Mouse (Mus musculus) thymus, postnatal 4 days (tissue): ENCODE results near the gene Aprt.

Experiments used
- DNase-seq: peaks from one replicate; pipeline ENCODE4 v3.0.0; 2021

The Aprt gene

DNA sequence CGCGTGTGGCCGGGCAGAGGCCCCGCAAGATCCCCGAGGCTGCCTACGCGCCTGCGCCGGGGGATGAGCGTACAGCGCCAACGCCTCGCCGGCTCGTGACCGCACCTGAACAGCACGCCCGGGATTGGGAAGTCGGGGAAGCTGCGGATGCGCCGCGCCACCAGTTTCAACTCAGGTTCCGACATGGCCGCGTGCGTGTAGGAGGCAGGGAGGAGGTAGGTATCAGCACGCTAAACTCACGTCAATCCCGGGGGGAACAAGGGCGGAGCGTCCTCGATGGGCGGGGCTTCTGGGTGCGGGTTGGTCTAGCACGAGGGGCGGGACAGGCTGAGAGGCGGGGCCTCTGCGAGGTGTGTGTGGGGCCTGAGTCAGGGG lies at the start of gene Aprt:
Gene Aprt (minus strand): TSS at position 262 of the 375 bp plus-strand sequence.
- DNase-seq: peak; percentile 99

GRCm38 (mm10) chr8:122625811-122626210 lies 49.1 kb upstream of the Aprt start:
- no peak for DNase-seq

DNA sequence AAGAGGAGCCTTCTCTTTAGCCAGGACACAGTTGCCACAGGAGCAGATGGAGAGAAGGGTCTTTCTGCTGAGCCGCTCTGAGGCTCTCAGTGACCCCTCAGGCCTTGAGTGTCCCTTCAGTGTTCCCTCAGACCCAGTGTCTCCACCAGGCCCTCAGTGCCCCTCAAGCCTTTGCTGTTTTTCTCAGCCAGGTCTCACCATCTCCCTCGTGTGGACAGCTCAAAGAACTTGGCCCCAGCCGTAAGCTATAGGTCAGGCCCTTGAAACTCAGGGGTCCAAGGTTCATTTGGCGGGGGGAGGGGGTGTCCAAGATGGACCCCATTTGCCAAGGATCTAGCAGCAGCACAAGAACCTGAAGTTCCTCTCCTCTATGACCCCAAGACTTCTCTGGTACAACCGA lies 47.9 kb upstream of the Aprt start:
- no peak for DNase-seq

DNA sequence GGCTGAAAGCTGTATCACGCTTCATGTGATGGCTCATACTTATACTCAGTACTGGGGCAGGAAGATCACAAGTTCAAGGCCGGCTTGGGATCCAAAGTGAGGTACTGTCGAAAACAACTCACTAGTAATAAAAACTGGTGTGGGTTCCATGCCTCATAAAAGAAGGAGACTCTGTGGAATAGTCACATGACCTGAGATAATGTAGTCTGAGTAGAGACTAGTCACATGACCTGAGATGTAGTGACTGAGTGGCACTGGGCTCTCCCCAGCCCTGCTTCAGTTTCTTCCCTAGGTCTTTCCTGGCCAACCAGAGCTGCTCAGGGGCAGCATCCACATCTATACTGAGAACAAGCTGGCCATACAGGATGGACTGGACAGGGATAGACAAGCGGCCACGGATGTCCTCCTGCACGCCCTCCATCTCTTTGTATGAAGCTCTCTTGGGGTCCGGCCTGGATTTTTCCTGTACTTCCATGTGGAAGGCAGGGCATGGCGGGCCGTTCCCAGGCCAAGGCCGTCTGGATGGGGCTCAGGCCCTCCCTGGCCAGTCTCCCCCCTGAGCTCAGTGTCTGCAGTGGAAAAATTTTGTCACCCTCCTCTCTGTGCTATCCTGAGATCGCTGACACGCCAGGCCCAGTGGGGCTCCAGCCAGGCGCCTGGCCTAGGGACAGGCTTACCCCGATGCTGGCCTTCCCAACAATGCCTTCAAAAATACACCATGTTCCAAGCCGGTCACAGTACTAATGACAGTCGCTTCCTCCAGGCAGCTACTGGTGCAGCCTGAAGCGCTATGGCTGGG lies 47.3 kb upstream of the Aprt start:
- no peak for DNase-seq

GRCm38 (mm10) chr8:122622727-122623126 lies 46.0 kb upstream of the Aprt start, which contains the start of gene Pabpn1l:
Gene Pabpn1l, minus strand, starts transcription at chr8:122622739.
- no peak for DNase-seq

DNA sequence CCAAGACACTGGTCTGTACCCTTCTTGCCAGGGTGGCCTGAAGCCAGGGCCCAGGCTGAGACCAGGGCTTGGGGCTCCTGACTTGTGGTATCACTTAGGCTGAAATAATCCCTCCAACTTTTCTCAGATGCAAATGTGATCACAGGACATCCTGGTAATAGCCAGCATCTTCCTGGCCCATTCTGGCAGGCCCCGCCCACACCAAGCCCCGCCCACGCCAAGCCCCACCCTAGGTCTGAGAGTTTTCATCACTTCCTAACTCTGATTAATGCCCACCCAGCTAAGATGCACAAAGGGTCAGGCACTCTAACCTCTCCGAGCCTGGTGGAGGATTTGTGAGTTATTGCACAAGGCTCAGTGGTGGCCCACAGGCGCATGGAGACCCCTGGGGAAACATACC lies 43.7 kb upstream of the Aprt start:
- DNase-seq: peak; percentile 34

DNA sequence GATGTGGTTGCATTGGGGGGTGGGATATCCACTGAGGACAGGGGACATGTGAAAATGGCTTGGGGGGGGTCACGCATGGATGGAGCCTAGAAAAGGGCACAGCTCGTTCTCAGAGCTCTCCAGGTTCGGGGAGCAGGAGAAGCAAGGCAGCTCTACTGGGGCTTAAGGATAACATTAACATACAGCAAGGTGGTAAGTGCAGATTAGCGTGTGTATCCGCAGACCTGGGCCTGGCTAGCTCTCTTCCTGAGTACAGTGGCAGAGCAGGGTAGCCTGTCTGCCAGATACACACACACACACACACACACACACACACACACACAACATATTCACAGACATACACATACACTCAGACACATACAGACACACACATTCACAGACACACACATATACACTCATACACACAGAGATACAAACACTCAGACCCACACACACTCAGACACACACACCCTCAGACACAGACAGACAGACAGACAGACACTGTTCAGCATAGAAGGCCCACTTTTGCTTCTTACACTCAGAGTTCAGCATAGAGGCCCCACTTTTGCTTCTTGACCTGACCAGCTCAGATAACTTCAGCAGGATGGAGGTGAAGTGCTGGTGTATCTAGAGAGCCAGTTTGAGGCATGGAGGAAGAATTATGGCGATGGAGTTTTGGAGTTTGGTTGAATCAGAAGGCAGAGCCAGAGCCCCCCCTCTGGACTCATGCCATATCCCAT lies 42.1 kb upstream of the Aprt start:
- no peak for DNase-seq

GRCm38 (mm10) chr8:122617947-122618546 lies 41.3 kb upstream of the Aprt start:
- DNase-seq: peak; percentile 90

DNA sequence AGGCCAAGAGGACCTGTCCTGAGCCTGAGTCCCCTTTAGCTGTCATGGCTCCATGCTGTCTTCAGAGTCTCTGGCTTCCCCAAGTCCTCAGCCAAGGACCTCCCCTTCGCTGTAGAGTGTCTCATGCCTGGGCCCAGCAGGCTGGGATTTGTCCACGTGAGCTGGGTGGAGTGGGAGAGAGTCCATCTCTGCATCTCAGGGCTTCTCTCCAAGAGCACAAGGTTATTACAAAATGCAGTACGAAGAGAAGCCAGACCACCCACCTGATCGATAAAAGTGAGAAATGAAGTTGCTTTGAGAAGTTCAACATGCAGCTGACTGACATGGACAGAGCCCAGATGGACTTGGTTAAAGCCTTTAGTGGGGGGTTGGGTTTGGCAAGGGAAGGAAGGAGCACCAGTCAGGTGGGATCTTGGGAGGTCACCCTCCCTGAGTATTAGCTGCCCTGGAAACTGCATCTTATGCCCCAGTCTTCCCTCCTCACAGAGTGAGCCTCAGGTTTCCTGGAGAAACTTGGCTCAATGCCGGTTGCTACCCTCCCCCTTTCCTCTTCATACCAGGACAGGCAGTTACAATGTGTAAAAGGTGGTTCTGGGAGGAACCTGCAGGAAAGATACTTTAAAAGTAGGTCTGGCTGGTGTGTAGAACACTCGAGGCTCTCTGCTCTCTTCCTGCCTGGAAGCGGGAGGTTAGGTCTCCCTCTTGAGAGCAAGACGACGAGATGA lies 39.6 kb upstream of the Aprt start:
- DNase-seq: no peak

DNA sequence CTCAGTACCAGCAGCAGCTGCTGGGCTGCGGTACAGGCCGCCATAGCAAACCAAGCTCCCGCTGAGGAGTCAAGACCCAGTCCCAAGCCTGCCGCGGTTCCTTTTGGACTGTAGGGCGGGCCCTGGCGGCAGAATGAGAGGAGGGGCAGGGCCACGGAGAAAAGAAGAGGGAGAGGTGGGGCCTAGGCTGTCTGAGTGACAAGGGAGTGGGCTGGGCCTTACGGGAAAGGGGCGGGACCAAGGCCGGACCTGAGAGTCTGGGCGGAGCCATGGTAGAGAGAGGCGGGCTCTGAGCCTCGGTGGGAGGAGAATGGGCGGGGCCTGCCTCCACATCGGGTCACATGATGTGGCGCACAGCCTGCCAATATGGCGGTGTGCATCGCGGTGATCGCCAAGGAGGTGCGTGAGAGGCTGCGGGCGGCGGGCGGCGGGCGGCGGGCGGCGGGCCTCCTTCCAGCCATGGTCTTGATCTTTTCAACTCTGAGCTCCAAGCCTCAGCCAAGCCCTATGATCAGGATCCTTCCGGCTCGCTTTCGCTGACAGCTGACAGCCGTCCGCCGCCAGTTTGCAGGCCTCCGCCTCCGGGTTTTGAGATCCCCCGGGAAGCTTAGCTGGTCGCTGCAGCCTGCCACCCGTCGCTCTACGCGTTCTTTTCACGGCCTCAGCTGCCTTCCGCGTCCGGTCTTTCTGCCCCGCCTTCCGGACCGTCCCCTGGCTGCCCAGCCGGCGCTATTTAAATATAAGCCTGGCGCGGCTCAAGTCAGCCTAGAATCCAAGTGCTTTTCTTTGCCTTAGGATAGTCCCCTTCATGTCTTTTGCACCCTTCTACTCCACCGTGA lies 34.8 kb upstream of the Aprt start, which contains the start of the genes Galns and Trappc2l:
Gene Galns (minus strand): TSS at position 169 of the 839 bp plus-strand sequence.
Gene Trappc2l (plus strand): TSS at position 346 of the 839 bp plus-strand sequence.
- DNase-seq: peak; percentile 98

DNA sequence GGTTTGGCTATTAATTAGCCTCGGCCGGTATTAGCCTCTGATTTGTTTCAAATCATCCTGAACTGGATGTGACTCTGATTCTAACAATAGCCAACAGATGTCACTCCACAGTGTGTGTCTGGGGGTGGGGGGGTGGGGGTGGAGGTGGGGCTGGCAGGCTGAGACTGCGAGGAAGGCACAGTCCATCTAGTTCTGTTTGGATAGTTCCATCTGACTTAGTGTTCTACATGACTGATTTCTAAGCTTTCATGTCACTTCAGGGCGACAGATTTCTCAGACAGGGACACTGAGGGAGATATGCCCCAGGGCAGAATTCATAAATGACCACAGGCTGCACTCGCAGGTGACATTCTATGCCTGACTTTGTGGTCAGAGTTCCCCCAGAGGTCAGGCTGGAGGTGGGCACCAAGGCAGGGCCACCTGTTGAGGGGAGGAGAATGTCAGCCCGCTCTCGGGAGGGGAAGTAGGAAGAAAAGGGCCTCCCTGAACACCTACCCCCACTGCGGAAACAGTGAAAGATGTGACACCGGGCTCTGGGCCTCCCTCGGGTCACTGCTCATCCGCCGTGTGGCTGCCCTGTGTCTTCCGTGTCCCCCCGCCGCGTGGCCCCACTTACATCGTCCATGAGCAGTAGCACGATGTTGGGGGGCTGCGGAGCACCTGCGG lies 34.0 kb upstream of the Aprt start:
- no peak for DNase-seq

DNA sequence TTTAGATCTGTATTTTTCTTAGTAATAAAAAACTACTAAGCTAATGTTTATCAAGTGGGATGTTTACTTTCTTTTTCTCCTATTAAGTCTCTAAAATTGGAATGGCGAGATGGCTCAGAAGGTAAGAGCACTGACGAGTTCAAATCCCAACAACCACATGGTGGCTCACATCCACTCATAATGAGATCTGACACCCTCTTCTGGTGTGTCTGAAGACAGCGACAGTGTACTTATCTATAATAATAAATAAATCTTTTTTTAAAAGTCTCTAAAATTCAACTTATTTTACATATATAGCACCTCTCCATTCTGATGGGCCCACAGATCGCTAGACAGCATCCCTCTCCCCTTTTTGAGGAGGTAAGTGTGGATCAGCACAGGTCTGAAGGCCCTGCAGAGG lies 33.5 kb upstream of the Aprt start:
- no peak for DNase-seq

DNA sequence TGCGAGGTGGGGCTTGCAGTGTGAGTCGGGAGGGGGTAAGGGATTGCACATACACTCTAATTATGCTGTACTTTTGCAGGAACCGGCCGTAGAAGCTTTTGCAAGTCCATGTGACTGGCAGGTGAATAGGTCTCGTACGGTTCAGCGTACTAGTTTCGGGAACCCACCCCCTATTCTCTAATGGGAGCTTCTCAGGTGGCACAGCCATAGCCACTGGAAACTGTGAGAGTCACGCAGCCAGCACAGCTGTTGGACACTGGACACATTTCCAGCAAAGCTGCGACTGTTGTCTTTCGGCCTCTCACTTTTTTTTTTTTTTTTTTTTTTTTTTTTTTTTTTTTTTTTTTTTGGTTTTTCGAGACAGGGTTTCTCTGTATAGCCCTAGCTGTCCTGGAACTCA lies 30.1 kb upstream of the Aprt start:
- no peak for DNase-seq

DNA sequence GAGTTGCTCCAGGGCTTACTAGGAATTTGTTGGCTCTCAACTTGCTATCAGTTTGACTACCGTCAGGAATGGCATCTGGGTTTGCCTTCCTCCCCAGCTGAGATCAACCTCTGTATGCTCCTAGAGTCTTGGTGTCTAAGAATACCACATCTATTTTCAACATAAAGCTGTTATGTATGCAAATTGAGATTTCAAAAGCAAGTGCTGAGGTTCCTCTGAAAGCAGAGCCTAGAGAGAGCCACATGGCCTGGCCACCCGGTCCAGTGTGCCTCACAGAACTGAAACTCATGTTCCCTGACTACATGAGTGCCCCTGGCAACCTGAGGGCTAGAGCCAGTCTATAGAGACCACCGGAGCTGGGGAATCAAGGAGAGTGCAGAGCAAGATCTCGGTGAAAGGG lies 28.7 kb upstream of the Aprt start:
- DNase-seq: no peak

- DNase-seq: no peak
Observed at GRCm38 (mm10) chr8:122604640-122605039, 27.9 kb upstream of the Aprt start.

DNA sequence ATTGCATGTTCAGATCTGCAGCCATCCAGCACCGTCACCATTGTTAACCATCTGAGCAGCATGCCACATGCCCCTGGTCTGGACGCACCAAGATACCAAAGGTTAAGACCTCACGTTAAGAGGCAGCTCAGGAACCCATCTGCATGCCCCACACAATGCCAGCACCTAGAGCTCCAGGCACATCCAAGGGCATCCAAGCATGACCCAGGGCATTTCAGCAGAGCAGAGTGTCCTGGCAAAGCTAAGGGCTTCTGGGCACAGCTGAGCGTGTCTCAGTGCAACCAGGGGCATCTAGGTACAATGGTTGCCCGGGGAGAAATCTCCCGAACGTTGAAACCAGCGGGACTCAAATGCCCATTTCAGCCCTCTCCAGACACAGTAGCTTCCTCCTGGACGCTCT lies 24.0 kb upstream of the Aprt start:
- no peak for DNase-seq

DNA sequence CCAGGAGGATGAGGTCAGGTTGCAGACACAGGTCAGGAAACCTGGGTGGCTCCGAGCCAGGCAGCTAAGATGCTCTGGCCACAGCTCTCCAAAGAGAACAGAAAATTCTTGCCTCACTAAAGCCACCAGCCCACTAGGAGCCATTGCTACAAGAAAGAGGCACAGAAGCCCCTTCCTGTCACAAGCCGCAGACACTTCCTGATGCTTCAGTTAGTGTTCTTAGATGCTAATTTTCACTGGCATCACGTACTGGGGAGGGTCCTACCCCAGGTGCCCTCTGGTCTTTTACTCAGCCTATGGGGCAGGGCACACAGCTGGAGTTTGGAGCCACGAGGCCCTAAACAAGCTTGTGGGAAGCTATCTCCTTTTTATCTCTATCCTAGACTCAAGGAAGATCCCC lies 19.3 kb upstream of the Aprt start:
- DNase-seq: peak; percentile 49

GRCm38 (mm10) chr8:122593783-122594507 lies 17.2 kb upstream of the Aprt start:
- DNase-seq: no peak

GRCm38 (mm10) chr8:122593240-122593639 lies 16.5 kb upstream of the Aprt start:
- no peak for DNase-seq

GRCm38 (mm10) chr8:122586749-122587148 lies 10.0 kb upstream of the Aprt start:
- DNase-seq: no peak

GRCm38 (mm10) chr8:122586171-122586570 lies 9.5 kb upstream of the Aprt start:
- no peak for DNase-seq
